Mouse (Mus musculus) heart, embryonic 14.5 days (tissue): ENCODE data around the gene Igf1r. TPM values are rescaled to one million over a fixed set of nuclear protein-coding genes. Genes with fewer than 3 reads are reported as not detected.

Experiments
- ATAC-seq: fragments of 200-750 bp; cut with Nextera tagmentation; 2 replicates; pipeline ENCODE4 v1.8.0; 2017; ENCODE audit warnings: low read depth, moderate TSS enrichment; ENCODE audit not compliant: insufficient number of reproducible peaks, insufficient read depth, low FRiP score
- H3K27ac ChIP-seq, 2 experiments: fragments of 200-500 bp in 1 of 2; fragments of 300-500 bp in 1 of 2; sonication (generic) in 1 of 2; replicated peaks in 1 of 2; 2 replicates each; pipeline ENCODE4 v1.5.1; 2012 to 2014; ENCODE audit warnings: low read depth in 2 of 2, low read length in 2 of 2, control low read depth in 1 of 2, mild to moderate bottlenecking in 1 of 2, mixed read lengths in 1 of 2; ENCODE audit not compliant: control insufficient read depth in 1 of 2, insufficient read depth in 1 of 2
- H3K27me3 ChIP-seq: fragments of 300-500 bp; sonication (generic); 2 replicates; pipeline ENCODE4 v1.6.1; 2014; ENCODE audit warnings: mild to moderate bottlenecking, low read length, control low read depth; ENCODE audit not compliant: control insufficient read depth, insufficient read depth
- H3K36me3 ChIP-seq: fragments of 300-500 bp; sonication (generic); 2 replicates; pipeline ENCODE4 v1.6.1; 2014; ENCODE audit warnings: mild to moderate bottlenecking, control low read depth, low read length, mixed read lengths; ENCODE audit not compliant: control insufficient read depth, insufficient read depth
- H3K4me1 ChIP-seq, 2 experiments: fragments of 200-500 bp in 1 of 2; fragments of 300-500 bp in 1 of 2; sonication (generic) in 1 of 2; 2 replicates each; pipeline ENCODE4 v1.6.1; 2012 to 2014; ENCODE audit warnings: low read length in 2 of 2, control low read depth in 1 of 2, mixed read lengths in 1 of 2; ENCODE audit not compliant: control insufficient read depth in 2 of 2, insufficient read depth in 2 of 2
- H3K4me2 ChIP-seq: fragments of 300-500 bp; sonication (generic); 2 replicates; pipeline ENCODE4 v1.6.1; 2014; ENCODE audit warnings: mild to moderate bottlenecking, low read length
- H3K4me3 ChIP-seq, 2 experiments: fragments of 200-500 bp in 1 of 2; fragments of 300-500 bp in 1 of 2; sonication (generic) in 1 of 2; 2 replicates each; pipeline ENCODE4 v1.5.1; 2012 to 2014; ENCODE audit warnings: low read length in 2 of 2, mild to moderate bottlenecking in 2 of 2, control low read depth in 1 of 2, low read depth in 1 of 2, moderate library complexity in 1 of 2; ENCODE audit not compliant: control insufficient read depth in 1 of 2, insufficient read depth in 1 of 2
- H3K9ac ChIP-seq: fragments of 300-500 bp; sonication (generic); 2 replicates; pipeline ENCODE4 v1.6.1; 2014; ENCODE audit warnings: mild to moderate bottlenecking, low read length
- H3K9me3 ChIP-seq: fragments of 300-500 bp; sonication (generic); 2 replicates; pipeline ENCODE4 v1.6.1; 2016; ENCODE audit warnings: low read length, control low read depth; ENCODE audit not compliant: control insufficient read depth
- WGBS: fragments of 180-500 bp; shearing (Covaris S2); extraction: QIAGEN DNeasy Blood & Tissue Kit; methylation state at CpG from one replicate; pipeline ENCODE4 v1.1.7; 2014; 5-methylcytosine and 5-hydroxymethylcytosine counted together
- polyA plus RNA-seq: library from polyadenylated mRNA; unstranded; fragments of >200 nt; fragmentation: Nextera tagmentation; extraction: Ambion mirVana; gene quantifications from 2 replicates; pipeline ENCODE4 v1.2.1, GENCODE M21; 2014

Igf1r gene
- polyA plus RNA-seq, 1 experiment from 2014 or later: 16.6 TPM

GRCm38 (mm10) chr7:67993614-67994013 lies 41.0 kb downstream of the Igf1r start:
- ATAC-seq: no peak
- H3K27me3 ChIP-seq: no peaks in the 10 kb centered on the region
- WGBS: 55% methylated on average over 4 of the region's 4 CpGs
- no peaks in the 10 kb centered on the region for H3K36me3 ChIP-seq
- no peak overlapping the region for H3K27ac ChIP-seq
- H3K4me2 ChIP-seq: no peak overlapping the region
- H3K9ac ChIP-seq: no peak overlapping the region
- H3K9me3 ChIP-seq: no peaks in the 10 kb centered on the region
- no peak overlapping the region for H3K4me3 ChIP-seq
- H3K4me1 ChIP-seq: peaks cover 30 to 66% of the 10 kb centered on the region in 2 experiments

GRCm38 (mm10) chr7:67994346-67994858 lies 41.8 kb downstream of the Igf1r start:
- 33% methylated on average over 7 of the region's 7 CpGs for WGBS
- no peak overlapping the region for H3K4me3 ChIP-seq
- peaks cover 35 to 64% of the 10 kb centered on the region in 2 experiments for H3K4me1 ChIP-seq
- no peaks in the 10 kb centered on the region for H3K36me3 ChIP-seq
- no peak for ATAC-seq
- H3K27ac ChIP-seq: no peak overlapping the region
- H3K9me3 ChIP-seq: no peaks in the 10 kb centered on the region
- no peak overlapping the region for H3K9ac ChIP-seq
- H3K27me3 ChIP-seq: no peaks in the 10 kb centered on the region
- H3K4me2 ChIP-seq: no peak overlapping the region

GRCm38 (mm10) chr7:67995276-67995675 lies 42.6 kb downstream of the Igf1r start:
- WGBS: 61% methylated on average over 8 of the region's 8 CpGs
- no peak for ATAC-seq
- no peaks in the 10 kb centered on the region for H3K27me3 ChIP-seq
- H3K4me3 ChIP-seq: no peak overlapping the region
- no peak overlapping the region for H3K27ac ChIP-seq
- no peaks in the 10 kb centered on the region for H3K9me3 ChIP-seq
- no peaks in the 10 kb centered on the region for H3K36me3 ChIP-seq
- H3K4me2 ChIP-seq: no peak overlapping the region
- H3K9ac ChIP-seq: no peak overlapping the region
- H3K4me1 ChIP-seq: peaks cover 36 to 64% of the 10 kb centered on the region in 2 experiments

GRCm38 (mm10) chr7:67996202-67996960 lies 43.8 kb downstream of the Igf1r start:
- no peaks in the 10 kb centered on the region for H3K9me3 ChIP-seq
- peaks cover 36 to 64% of the 10 kb centered on the region in 2 experiments for H3K4me1 ChIP-seq
- 0 out of 4 replicates have a peak overlapping the region, but pooled peaks of 1 of the 2 experiments have one; percentile 1 for H3K27ac ChIP-seq
- no peak overlapping the region for H3K4me3 ChIP-seq
- H3K36me3 ChIP-seq: no peaks in the 10 kb centered on the region
- peak overlapping the region; percentile 5; the same call in 1 of the 2 replicates for H3K4me2 ChIP-seq
- 34% methylated on average over 12 of the region's 12 CpGs for WGBS
- H3K9ac ChIP-seq: no peak overlapping the region
- no peak for ATAC-seq
- H3K27me3 ChIP-seq: no peaks in the 10 kb centered on the region

GRCm38 (mm10) chr7:68001269-68001668 lies 48.6 kb downstream of the Igf1r start:
- peaks cover 14 to 28% of the 10 kb centered on the region in 2 experiments for H3K4me1 ChIP-seq
- no peaks in the 10 kb centered on the region for H3K27me3 ChIP-seq
- no peak for ATAC-seq
- no peaks in the 10 kb centered on the region for H3K9me3 ChIP-seq
- peaks cover 18% of the 10 kb centered on the region for H3K36me3 ChIP-seq
- 86% methylated on average over 5 of the region's 5 CpGs for WGBS
- H3K27ac ChIP-seq: no peak overlapping the region
- no peak overlapping the region for H3K9ac ChIP-seq
- no peak overlapping the region for H3K4me2 ChIP-seq
- no peak overlapping the region for H3K4me3 ChIP-seq

- Histone ChIP-seq H3K4me3 (no peak overlapping the region), H3K27ac (peak overlapping the region in 1 of 2 experiments; percentile 20; a peak in 1 of 4 replicates), H3K9me3 (no peaks in the 10 kb centered on the region), H3K4me2 (no peak overlapping the region), H3K9ac (no peak overlapping the region), H3K36me3 (peaks cover 37% of the 10 kb centered on the region), H3K4me1 (peaks cover 23 to 40% of the 10 kb centered on the region in 2 experiments), H3K27me3 (no peaks in the 10 kb centered on the region)
- no peak for ATAC-seq
- 53% methylated on average over 7 of the region's 7 CpGs for WGBS
Observed at GRCm38 (mm10) chr7:68006074-68006473, 53.4 kb downstream of the Igf1r start.

GRCm38 (mm10) chr7:68006496-68006895 lies 53.9 kb downstream of the Igf1r start:
- no peak overlapping the region for H3K9ac ChIP-seq
- H3K27ac ChIP-seq: peak overlapping the region in 1 of 2 experiments; percentile 20; a peak in 2 of 4 replicates
- H3K27me3 ChIP-seq: no peaks in the 10 kb centered on the region
- no peaks in the 10 kb centered on the region for H3K9me3 ChIP-seq
- H3K4me3 ChIP-seq: no peak overlapping the region
- ATAC-seq: no peak
- no peak overlapping the region for H3K4me2 ChIP-seq
- H3K36me3 ChIP-seq: peaks cover 37% of the 10 kb centered on the region
- WGBS: 62% methylated on average over 6 of the region's 6 CpGs
- H3K4me1 ChIP-seq: peaks cover 24 to 45% of the 10 kb centered on the region in 2 experiments
